Mouse (Mus musculus): ENCODE measurements around the gene Cchcr1. TPM values are rescaled to one million over a fixed set of nuclear protein-coding genes. Genes with fewer than 3 reads are reported as not detected.

The Cchcr1 gene
- 1.8 and 2.2 TPM in 2 replicates for polyA plus RNA-seq (2021; fragmentation: Nextera tagmentation)
- long read RNA-seq, experiment 1, partial matches to known transcripts = 1 of 14 reads
- long read RNA-seq, experiment 1, other reads (novel, unspliced or antisense) = 10 of 14 reads
- long read RNA-seq, experiment 2, partial matches to known transcripts = 2 of 3 reads
- long read RNA-seq, experiment 2, other reads (novel, unspliced or antisense) = 1 of 3 reads

GRCm38 (mm10) chr17:35516652-35517500 is at the start of gene Cchcr1, which contains the start of gene Tcf19:
Gene Cchcr1 (plus strand): TSS chr17:35517100.
Gene Tcf19 (minus strand): TSS chr17:35516824.

GRCm38 (mm10) chr17:35469842-35470751 is 46.8 kb upstream of the Cchcr1 start, which contains the start of gene H2-Q10:
Gene H2-Q10 (plus strand): TSS chr17:35470089.

GRCm38 (mm10) chr17:35505776-35506175 is 11.1 kb upstream of the Cchcr1 start, which contains the start of gene Pou5f1:
Gene Pou5f1 (plus strand): TSS chr17:35506018.

GRCm38 (mm10) chr17:35532901-35533300 is 16.0 kb downstream of the Cchcr1 start, which contains the start of gene Psors1c2:
Gene Psors1c2 (plus strand): TSS chr17:35533201.

GRCm38 (mm10) chr17:35551881-35552414 is 35.0 kb downstream of the Cchcr1 start, which contains the start of gene Cdsn:
Gene Cdsn (plus strand): TSS chr17:35552128.

GRCm38 (mm10) chr17:35567150-35567549 is 50.2 kb downstream of the Cchcr1 start, which contains the start of gene 2300002M23Rik:
Gene 2300002M23Rik (plus strand): TSS chr17:35567450.

Other genes starting within 250 kb of the Cchcr1 start
- 0.44 and 0.75 TPM in 2 replicates for gene H2-Q1, start 196.7 kb upstream of the Cchcr1 start, polyA plus RNA-seq (2021; fragmentation: Nextera tagmentation)
- gene H2-Q2, start 174.9 kb upstream of the Cchcr1 start, polyA plus RNA-seq (2021; fragmentation: Nextera tagmentation) = 0.49 and 0.67 TPM in 2 replicates
- 0.29 TPM in 1 of 2 replicates, not detected in the other for gene H2-Q4, start 137.5 kb upstream of the Cchcr1 start, polyA plus RNA-seq (2021; fragmentation: Nextera tagmentation)
- 1.5 and 1.7 TPM in 2 replicates for gene H2-Q6, start 92.2 kb upstream of the Cchcr1 start, polyA plus RNA-seq (2021; fragmentation: Nextera tagmentation)
- gene H2-Q7, start 77.9 kb upstream of the Cchcr1 start, polyA plus RNA-seq (2021; fragmentation: Nextera tagmentation) = 2.5 and 3.5 TPM in 2 replicates
- gene H2-Q10, start 47.0 kb upstream of the Cchcr1 start, polyA plus RNA-seq (2021; fragmentation: Nextera tagmentation) = 0.18 and 0.22 TPM in 2 replicates
- not detected in 2 replicates for gene Pou5f1, start 11.1 kb upstream of the Cchcr1 start, polyA plus RNA-seq (2021; fragmentation: Nextera tagmentation)
- gene Tcf19, start 276 bp upstream of the Cchcr1 start, polyA plus RNA-seq (2021; fragmentation: Nextera tagmentation) = 12.5 and 13.0 TPM in 2 replicates
- gene Psors1c2, start 16.1 kb downstream of the Cchcr1 start, polyA plus RNA-seq (2021; fragmentation: Nextera tagmentation) = not detected in 2 replicates
- 1.3 and 1.6 TPM in 2 replicates for gene Cdsn, start 35.0 kb downstream of the Cchcr1 start, polyA plus RNA-seq (2021; fragmentation: Nextera tagmentation)
- not detected in 2 replicates for gene 2300002M23Rik, start 50.4 kb downstream of the Cchcr1 start, polyA plus RNA-seq (2021; fragmentation: Nextera tagmentation)
- not detected in 2 replicates for gene Sfta2, start 84.4 kb downstream of the Cchcr1 start, polyA plus RNA-seq (2021; fragmentation: Nextera tagmentation)
- gene Gm9573, start 109.5 kb downstream of the Cchcr1 start, polyA plus RNA-seq (2021; fragmentation: Nextera tagmentation) = not detected in 2 replicates
- gene Mucl3, start 126.6 kb downstream of the Cchcr1 start, polyA plus RNA-seq (2021; fragmentation: Nextera tagmentation) = not detected in 2 replicates
- 4.2 and 4.4 TPM in 2 replicates for gene Vars2, start 150.5 kb downstream of the Cchcr1 start, polyA plus RNA-seq (2021; fragmentation: Nextera tagmentation)
- 25.0 and 27.8 TPM in 2 replicates for gene Gtf2h4, start 156.6 kb downstream of the Cchcr1 start, polyA plus RNA-seq (2021; fragmentation: Nextera tagmentation)
- gene Ddr1, start 187.5 kb downstream of the Cchcr1 start, polyA plus RNA-seq (2021; fragmentation: Nextera tagmentation) = 10.2 and 39.0 TPM in 2 replicates